Mouse (Mus musculus) MEL (cell line): Measurements from ENCODE around the gene Gm49661.

Experiments
- CHD1 ChIP-seq: IDR thresholded peaks from 2 replicates; pipeline ENCODE4 v1.6.1; 2012; ENCODE audit warnings: low read depth, mild to moderate bottlenecking, inconsistent platforms, low read length, improper control_type of control experiment
- CTCF ChIP-seq, 3 experiments: IDR thresholded peaks in 2 of 3; conservative IDR thresholded peaks in 1 of 3; 2 replicates each; pipeline ENCODE4 v1.5.1; 2011 to 2012; ENCODE audit warnings: low read length in 3 of 3, low read depth in 2 of 3, mild to moderate bottlenecking in 2 of 3, improper control_type of control experiment in 1 of 3, inconsistent platforms in 1 of 3, mixed read lengths in 1 of 3, moderate library complexity in 1 of 3; ENCODE audit not compliant: control insufficient read depth in 1 of 3, insufficient read depth in 1 of 3, poor library complexity in 1 of 3, severe bottlenecking in 1 of 3
- ELF1 ChIP-seq: IDR thresholded peaks from 2 replicates; pipeline ENCODE4 v1.6.1; 2014; ENCODE audit warnings: low read depth, mild to moderate bottlenecking, inconsistent platforms, low read length, improper control_type of control experiment, moderate library complexity
- EP300 ChIP-seq, 2 experiments: IDR thresholded peaks; 2 replicates each; pipeline ENCODE4 v1.6.1; 2011; ENCODE audit warnings: improper control_type of control experiment in 2 of 2, low read length in 2 of 2, low read depth in 1 of 2, mild to moderate bottlenecking in 1 of 2
- ETS1 ChIP-seq: IDR thresholded peaks from 2 replicates; pipeline ENCODE4 v1.6.1; 2012; ENCODE audit warnings: low read depth, mild to moderate bottlenecking, inconsistent platforms, low read length, improper control_type of control experiment, moderate library complexity
- GATA1 ChIP-seq: IDR thresholded peaks from 2 replicates; pipeline ENCODE4 v1.6.1; 2011; ENCODE audit warnings: low read depth, low read length, improper control_type of control experiment
- KAT2A ChIP-seq: conservative IDR thresholded peaks from 2 replicates; pipeline ENCODE4 v1.6.1; 2012; ENCODE audit warnings: low read depth, low read length, improper control_type of control experiment, inconsistent platforms
- MAFK ChIP-seq: IDR thresholded peaks from 2 replicates; pipeline ENCODE4 v1.6.1; 2011; ENCODE audit warnings: low read depth, mild to moderate bottlenecking, low read length, improper control_type of control experiment, borderline replicate concordance
- MEF2A ChIP-seq: IDR thresholded peaks from 2 replicates; pipeline ENCODE4 v1.6.1; 2014; ENCODE audit warnings: low read depth, mild to moderate bottlenecking, inconsistent platforms, low read length, improper control_type of control experiment; ENCODE audit not compliant: poor library complexity, insufficient replicate concordance, severe bottlenecking; ENCODE audit errors: extremely low read depth
- NELFE ChIP-seq: IDR thresholded peaks from 2 replicates; pipeline ENCODE4 v1.6.1; 2011; ENCODE audit warnings: low read depth, low read length, improper control_type of control experiment
- POLR2A ChIP-seq, 2 experiments: IDR thresholded peaks; 2 replicates each; pipeline ENCODE4 v1.6.1; 2011 to 2012; ENCODE audit warnings: low read length in 2 of 2, mild to moderate bottlenecking in 2 of 2, control low read depth in 1 of 2, improper control_type of control experiment in 1 of 2, low read depth in 1 of 2, moderate library complexity in 1 of 2; ENCODE audit not compliant: control insufficient read depth in 1 of 2, insufficient read depth in 1 of 2, poor library complexity in 1 of 2
- UBTF ChIP-seq: IDR thresholded peaks from 2 replicates; pipeline ENCODE4 v1.6.1; 2012; ENCODE audit warnings: low read depth, mild to moderate bottlenecking, inconsistent platforms, low read length, improper control_type of control experiment, moderate library complexity, borderline replicate concordance; ENCODE audit not compliant: insufficient read depth
- USF2 ChIP-seq, 2 experiments: IDR thresholded peaks; 2 replicates each; pipeline ENCODE4 v1.6.1; 2011 to 2012; ENCODE audit warnings: improper control_type of control experiment in 2 of 2, low read length in 2 of 2, borderline replicate concordance in 1 of 2, inconsistent platforms in 1 of 2, low read depth in 1 of 2, mild to moderate bottlenecking in 1 of 2; ENCODE audit not compliant: insufficient read depth in 1 of 2

- no peak for TF ChIP-seq CTCF (IDR thresholded peaks at IDR 0.05 in 2 of 3, conservative IDR thresholded peaks at IDR 0.05 in 1 of 3; ENCODE audit: control insufficient read depth in 1 of 3, insufficient read depth in 1 of 3, low read depth in 2 of 3, low read length in 3 of 3, poor library complexity in 1 of 3, severe bottlenecking in 1 of 3)
- no peak for TF ChIP-seq POLR2A (IDR thresholded peaks at IDR 0.05; ENCODE audit: control insufficient read depth in 1 of 2, insufficient read depth in 1 of 2, low read depth in 1 of 2, low read length in 2 of 2, poor library complexity in 1 of 2)
- TF ChIP-seq NELFE = no peak
- no peak for TF ChIP-seq USF2 (IDR thresholded peaks at IDR 0.05; ENCODE audit: borderline replicate concordance in 1 of 2, insufficient read depth in 1 of 2, low read depth in 1 of 2, low read length in 2 of 2)
- no peak for TF ChIP-seq EP300 (IDR thresholded peaks at IDR 0.05; ENCODE audit: low read depth in 1 of 2, low read length in 2 of 2)
- no peak for TF ChIP-seq ETS1
- no peak for TF ChIP-seq KAT2A
- TF ChIP-seq ELF1 = no peak
- TF ChIP-seq CHD1 = no peak
- no peak for TF ChIP-seq UBTF
- TF ChIP-seq MAFK = no peak
- no peak for TF ChIP-seq MEF2A
- no peak for TF ChIP-seq GATA1
These were observed 33.7 kb downstream of the Gm49661 start for GRCm38 (mm10) chr8:84935489-84935888.
